Mouse (Mus musculus) embryonic facial prominence, embryonic 10.5 days (tissue): ENCODE data around the gene Nuak2. TPM values are rescaled to one million over a fixed set of nuclear protein-coding genes. Genes with fewer than 3 reads are reported as not detected.

Experiments
- DNase-seq: peaks from one replicate; pipeline ENCODE4 v3.0.0-alpha.2; 2017; ENCODE audit warnings: low spot score
- H3K27ac ChIP-seq: fragments of 300-500 bp; sonication (generic); replicated peaks from 2 replicates; pipeline ENCODE4 v1.5.1; 2016; ENCODE audit warnings: mild to moderate bottlenecking
- H3K27me3 ChIP-seq: fragments of 300-500 bp; sonication (generic); replicated peaks from 2 replicates; pipeline ENCODE4 v1.6.1; 2016; ENCODE audit warnings: low read depth, mild to moderate bottlenecking; ENCODE audit not compliant: poor library complexity, severe bottlenecking
- H3K36me3 ChIP-seq: fragments of 300-500 bp; sonication (generic); replicated peaks from 2 replicates; pipeline ENCODE4 v1.6.1; 2016; ENCODE audit warnings: mild to moderate bottlenecking, moderate library complexity
- H3K4me1 ChIP-seq: fragments of 300-500 bp; sonication (generic); 2 replicates; pipeline ENCODE4 v1.6.1; 2016
- H3K4me3 ChIP-seq: fragments of 300-500 bp; sonication (generic); 2 replicates; pipeline ENCODE4 v1.5.1; 2016; ENCODE audit warnings: mild to moderate bottlenecking, moderate library complexity
- H3K9me3 ChIP-seq: fragments of 300-500 bp; sonication (generic); 2 replicates; pipeline ENCODE4 v1.6.1; 2016; ENCODE audit warnings: mild to moderate bottlenecking
- WGBS: fragments of 180-500 bp; shearing (Covaris S2); methylation state at CpG from one replicate; pipeline ENCODE4 v1.1.7; 2016; 5-methylcytosine and 5-hydroxymethylcytosine counted together
- polyA plus RNA-seq: library from polyadenylated mRNA; unstranded; fragments of >200 nt; fragmentation: Nextera tagmentation; extraction: Ambion mirVana; gene quantifications from 2 replicates; pipeline ENCODE4 v1.2.1, GENCODE M21; 2016

The Nuak2 gene
- polyA plus RNA-seq, 1 experiment from 2014 or later: 12.6 TPM

DNA sequence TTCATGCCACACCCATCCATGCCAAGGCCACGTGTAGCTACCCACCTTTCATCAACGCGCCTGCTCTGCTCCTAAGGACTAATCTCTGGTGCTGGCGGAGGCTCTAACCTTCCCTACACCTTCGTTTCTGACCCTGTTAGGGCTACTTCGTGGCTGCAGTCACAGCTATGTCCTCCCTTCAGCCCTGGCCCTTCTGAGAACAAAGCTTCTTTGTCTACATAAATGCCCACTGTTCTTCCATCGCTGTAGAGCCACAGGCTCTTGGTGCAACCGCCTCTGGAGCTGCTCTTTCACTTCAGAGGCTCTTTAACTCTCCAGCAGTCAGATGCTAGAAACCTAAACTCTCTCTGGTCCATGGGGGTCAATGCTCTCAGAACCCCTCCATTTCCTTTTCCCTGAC lies 50.3 kb downstream of the Nuak2 start:
- peaks cover 77% of the 10 kb centered on the region for H3K36me3 ChIP-seq
- peak overlapping the region; percentile 28; the same call in 1 of the 2 replicates for H3K4me3 ChIP-seq
- no peaks in the 10 kb centered on the region for H3K9me3 ChIP-seq
- H3K4me1 ChIP-seq: peaks cover 27% of the 10 kb centered on the region
- no peak overlapping the region; the same call in 1 of the 2 replicates for H3K27ac ChIP-seq
- no peak for DNase-seq
- WGBS: 53% methylated on average over 8 of the region's 8 CpGs
- H3K27me3 ChIP-seq: no peaks in the 10 kb centered on the region

DNA sequence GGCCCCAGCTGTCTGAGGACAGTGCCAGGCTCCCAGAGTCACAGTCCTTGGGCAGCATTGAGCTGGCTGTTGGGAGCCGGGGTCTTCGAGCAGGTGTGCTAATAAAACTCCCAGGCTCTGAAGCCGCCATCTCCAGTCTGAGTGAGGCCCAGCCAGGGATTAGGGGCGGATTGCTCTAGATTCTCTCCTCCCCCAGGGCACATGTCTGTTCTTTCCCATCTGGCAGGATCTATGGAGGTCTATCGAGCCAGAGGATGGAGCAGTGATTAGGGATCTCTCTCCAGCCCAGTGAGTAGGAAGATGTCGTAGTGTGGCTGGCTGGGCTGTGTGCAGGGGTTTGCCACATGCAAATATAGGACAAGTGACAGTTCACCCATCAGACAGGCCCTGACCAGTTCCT lies 51.0 kb downstream of the Nuak2 start:
- peaks cover 73% of the 10 kb centered on the region for H3K36me3 ChIP-seq
- H3K27me3 ChIP-seq: no peaks in the 10 kb centered on the region
- WGBS: 77% methylated on average over 6 of the region's 6 CpGs
- H3K4me1 ChIP-seq: peaks cover 34% of the 10 kb centered on the region
- peak overlapping the region; percentile 28; the same call in 1 of the 2 replicates for H3K4me3 ChIP-seq
- peak overlapping the region; percentile 57; the same call in 1 of the 2 replicates for H3K27ac ChIP-seq
- no peaks in the 10 kb centered on the region for H3K9me3 ChIP-seq
- no peak for DNase-seq

DNA sequence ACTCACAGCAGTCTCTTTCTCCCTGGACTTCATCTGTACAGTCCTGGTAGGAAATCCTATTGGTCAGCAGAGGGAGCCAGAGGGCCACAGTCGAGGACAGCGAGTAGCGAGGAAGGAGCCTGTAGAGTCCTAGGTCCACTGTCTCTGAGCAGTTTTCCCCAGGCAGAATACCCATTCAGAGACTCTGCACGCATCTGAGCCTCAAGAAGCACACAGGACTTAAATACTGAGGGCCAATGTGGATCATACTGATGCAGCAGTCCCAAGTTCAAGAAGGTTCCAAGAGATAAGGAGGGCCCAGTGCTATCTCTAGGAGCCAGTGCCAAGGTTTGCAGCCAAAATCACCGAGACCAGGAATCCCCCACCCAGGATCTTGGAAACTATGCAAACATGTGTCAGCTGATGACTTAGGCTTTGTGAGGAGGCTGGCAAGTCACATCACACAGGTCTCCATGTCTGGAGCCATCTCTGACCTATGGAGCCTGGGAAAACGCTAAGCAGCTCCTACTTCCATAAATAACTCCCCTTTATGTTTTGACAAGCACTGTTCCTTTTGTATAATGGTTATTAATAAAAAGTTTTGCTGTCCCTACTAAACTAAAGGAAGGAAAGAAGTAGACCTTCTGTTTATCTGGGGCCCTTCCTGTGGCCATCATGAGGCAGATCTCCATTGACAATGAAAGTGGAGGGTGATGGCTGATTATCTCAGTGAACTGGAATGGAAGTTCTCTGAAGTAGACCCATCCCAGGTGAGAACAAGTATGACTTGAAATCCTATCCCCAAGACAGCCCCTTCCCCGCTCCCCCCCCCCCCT lies 52.0 kb downstream of the Nuak2 start:
- peaks cover 44% of the 10 kb centered on the region for H3K4me1 ChIP-seq
- no peaks in the 10 kb centered on the region for H3K27me3 ChIP-seq
- peak; percentile 80 for DNase-seq
- peak overlapping the region; percentile 28; the same call in 1 of the 2 replicates for H3K4me3 ChIP-seq
- peak overlapping the region; percentile 57 for H3K27ac ChIP-seq
- WGBS: 37% methylated on average over 7 of the region's 7 CpGs
- no peaks in the 10 kb centered on the region for H3K9me3 ChIP-seq
- peaks cover 70% of the 10 kb centered on the region for H3K36me3 ChIP-seq

DNA sequence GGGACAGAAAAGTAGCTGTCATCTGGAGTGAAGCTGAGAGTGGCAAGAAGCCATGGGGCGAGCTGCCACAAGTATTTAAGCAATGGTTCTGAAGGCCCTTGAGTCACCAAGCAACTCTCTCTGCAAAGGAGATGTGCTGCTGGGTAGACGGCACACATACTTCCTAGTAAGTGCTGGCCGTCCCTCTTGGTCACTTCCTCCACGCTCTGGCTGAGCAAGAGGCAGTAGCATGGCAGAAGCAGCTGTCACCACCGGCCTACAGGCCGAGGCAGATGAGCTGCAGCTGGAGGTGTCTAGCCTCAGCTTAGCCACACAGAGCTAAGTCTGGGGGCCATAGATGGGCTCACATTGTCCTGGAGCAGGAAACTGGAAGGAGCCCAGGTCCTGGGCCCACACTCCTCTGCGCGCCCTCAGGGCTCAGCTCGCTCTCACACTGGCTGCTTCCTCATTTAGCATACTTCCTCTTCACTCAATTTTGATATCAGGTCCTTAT lies 54.8 kb downstream of the Nuak2 start:
- peaks cover 72% of the 10 kb centered on the region for H3K4me1 ChIP-seq
- no peaks in the 10 kb centered on the region for H3K9me3 ChIP-seq
- H3K4me3 ChIP-seq: no peak overlapping the region
- no peaks in the 10 kb centered on the region for H3K27me3 ChIP-seq
- WGBS: 66% methylated on average over 9 of the region's 9 CpGs
- H3K36me3 ChIP-seq: peaks cover 75% of the 10 kb centered on the region
- no peak for DNase-seq
- H3K27ac ChIP-seq: peak overlapping the region; percentile 44; the same call in 1 of the 2 replicates

DNA sequence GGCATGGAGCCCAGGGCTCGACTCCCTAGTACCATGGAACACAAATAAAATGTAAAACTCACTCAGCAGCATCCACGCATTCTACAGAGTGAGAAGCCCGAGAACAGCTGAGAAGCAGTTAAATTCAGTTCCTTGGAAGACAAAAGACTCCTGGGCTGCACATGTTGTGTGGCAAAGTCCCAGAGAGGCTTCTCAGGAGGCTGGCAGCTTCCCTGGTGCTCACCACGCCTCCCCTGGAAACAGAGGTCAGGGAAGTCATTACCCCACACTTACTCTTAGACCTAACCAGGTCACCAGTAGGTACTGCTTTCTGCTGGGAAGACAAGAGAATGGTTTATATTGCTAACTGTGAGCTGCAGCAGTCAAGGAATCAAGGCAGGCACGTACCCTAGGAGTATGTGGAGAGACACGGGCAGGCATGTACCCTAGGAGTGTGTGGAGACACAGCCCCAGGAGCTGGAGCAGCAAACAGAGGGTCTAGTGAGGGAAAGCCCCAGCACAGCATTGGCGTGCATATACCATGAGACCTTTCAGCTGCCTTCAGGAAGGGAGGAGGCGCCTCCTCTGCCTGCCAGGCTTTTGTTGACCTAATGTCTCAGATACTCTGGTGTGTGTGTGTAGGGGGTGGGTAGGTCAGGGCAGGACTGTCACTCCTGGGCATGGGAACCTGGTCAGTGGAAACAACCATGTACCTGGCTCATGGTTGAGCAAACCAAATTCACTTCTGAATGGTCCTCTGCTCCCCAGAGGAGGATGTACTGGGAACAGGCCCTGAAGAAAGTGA lies 55.6 kb downstream of the Nuak2 start:
- 46% methylated on average over 8 of the region's 8 CpGs for WGBS
- Histone ChIP-seq H3K27ac (peak overlapping the region; percentile 31), H3K4me1 (peaks cover 72% of the 10 kb centered on the region), H3K4me3 (no peak overlapping the region), H3K36me3 (peaks cover 68% of the 10 kb centered on the region), H3K27me3 (no peaks in the 10 kb centered on the region), H3K9me3 (no peaks in the 10 kb centered on the region)
- no peak for DNase-seq

DNA sequence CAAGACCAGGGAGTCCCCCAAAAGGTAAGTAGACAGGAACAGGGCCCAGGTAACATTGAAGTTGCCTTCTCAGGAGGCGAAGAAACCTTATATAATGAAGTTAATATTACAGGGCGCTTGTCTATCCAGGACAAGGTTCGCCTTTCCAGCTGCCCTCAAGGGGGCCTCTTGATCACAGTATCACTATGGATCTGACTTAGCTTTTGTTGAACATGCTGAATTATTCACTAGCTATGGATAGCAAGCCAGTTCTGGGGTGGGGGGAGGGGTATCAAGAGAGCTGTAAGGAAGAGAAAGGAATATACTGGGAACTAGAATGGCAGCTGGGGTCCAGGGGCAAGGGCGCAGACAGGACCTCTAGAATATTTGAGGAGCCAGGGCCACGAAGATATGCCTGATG lies 56.4 kb downstream of the Nuak2 start:
- H3K4me1 ChIP-seq: peaks cover 72% of the 10 kb centered on the region
- H3K27ac ChIP-seq: peak overlapping the region; percentile 41; the same call in 1 of the 2 replicates

DNA sequence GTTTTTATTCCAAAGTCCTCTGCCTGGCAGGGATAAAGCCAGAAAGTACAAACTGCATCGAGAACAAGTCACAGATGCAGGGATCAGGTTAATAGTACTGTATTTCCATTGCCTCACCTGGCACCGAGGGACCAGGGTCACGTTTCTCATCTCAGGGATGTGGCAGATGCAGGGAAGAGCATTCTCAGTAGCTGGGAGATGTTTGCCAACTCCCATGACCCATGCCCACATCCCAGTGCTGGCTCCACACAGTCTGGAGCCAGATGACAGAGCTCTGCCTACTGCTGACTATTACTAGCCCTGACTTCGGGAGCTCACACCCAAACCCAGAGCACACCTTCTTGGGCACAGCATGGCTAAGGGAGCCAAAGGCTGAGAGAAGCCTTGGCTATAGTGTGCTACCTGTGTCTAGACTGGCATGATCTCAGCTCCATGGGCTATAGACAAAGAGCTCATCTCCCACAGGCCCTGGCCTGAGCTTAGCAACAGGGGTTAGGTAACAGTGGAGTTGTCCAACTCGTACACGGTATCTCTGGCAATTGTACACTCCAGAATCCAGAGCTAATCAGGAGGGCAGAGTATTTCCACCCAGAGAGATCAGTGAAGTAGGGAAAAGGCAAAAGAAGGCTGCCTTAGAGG lies 57.1 kb downstream of the Nuak2 start:
- 0 out of 2 replicates have a peak overlapping the region, but pooled peaks have one; percentile 41 for H3K27ac ChIP-seq
- DNase-seq: no peak
- H3K36me3 ChIP-seq: peaks cover 63% of the 10 kb centered on the region
- no peak overlapping the region for H3K4me3 ChIP-seq
- H3K4me1 ChIP-seq: peaks cover 70% of the 10 kb centered on the region
- H3K27me3 ChIP-seq: no peaks in the 10 kb centered on the region
- 89% methylated on average over 6 of the region's 6 CpGs for WGBS
- no peaks in the 10 kb centered on the region for H3K9me3 ChIP-seq

More for the DNA sequence above, 56.4 kb downstream of the Nuak2 start:
- no peak overlapping the region for H3K4me3 ChIP-seq
- WGBS: 84% methylated on average over 5 of the region's 5 CpGs
- H3K36me3 ChIP-seq: peaks cover 61% of the 10 kb centered on the region
- no peaks in the 10 kb centered on the region for H3K27me3 ChIP-seq
- DNase-seq: no peak
- no peaks in the 10 kb centered on the region for H3K9me3 ChIP-seq

DNA sequence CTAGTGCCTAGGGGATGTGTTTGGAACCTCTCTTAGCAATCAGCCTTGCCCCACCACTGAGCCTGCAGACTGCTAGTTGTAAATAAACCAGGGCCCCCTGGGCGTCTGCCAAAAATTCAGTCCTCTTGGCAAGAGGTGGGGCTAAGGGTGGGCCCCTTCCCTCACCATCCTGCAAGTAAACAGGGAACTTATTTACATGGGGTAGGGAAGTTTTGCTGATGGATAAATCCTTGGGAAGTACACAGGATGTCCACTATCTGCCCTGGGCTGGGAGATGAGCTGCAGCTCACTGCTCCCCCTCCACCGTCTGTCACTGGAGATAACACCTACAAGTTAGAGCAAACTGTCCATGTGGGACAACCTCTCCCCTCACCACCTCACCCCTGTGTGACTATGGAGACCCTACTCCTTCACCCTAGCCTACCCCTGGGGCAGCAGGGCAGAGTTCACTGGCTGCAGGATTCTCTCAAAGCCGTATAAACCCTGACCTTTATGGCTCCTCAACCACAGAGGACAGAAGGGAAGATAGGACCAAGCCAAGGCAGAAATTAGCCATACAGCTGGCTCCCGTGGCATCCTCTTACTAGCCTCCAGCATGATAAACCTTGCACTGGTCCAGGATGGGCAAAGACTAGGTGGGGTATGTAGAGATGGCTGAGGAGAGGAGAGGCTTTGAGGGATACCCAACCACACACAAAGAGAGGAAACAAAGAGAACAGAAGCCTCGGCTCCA lies 58.4 kb downstream of the Nuak2 start:
- Histone ChIP-seq H3K27me3 (no peaks in the 10 kb centered on the region), H3K4me1 (peaks cover 70% of the 10 kb centered on the region), H3K27ac (peak overlapping the region; percentile 70), H3K36me3 (peaks cover 72% of the 10 kb centered on the region), H3K9me3 (no peaks in the 10 kb centered on the region), H3K4me3 (no peak overlapping the region)
- no peak for DNase-seq
- WGBS: 43% methylated on average over 5 of the region's 5 CpGs

DNA sequence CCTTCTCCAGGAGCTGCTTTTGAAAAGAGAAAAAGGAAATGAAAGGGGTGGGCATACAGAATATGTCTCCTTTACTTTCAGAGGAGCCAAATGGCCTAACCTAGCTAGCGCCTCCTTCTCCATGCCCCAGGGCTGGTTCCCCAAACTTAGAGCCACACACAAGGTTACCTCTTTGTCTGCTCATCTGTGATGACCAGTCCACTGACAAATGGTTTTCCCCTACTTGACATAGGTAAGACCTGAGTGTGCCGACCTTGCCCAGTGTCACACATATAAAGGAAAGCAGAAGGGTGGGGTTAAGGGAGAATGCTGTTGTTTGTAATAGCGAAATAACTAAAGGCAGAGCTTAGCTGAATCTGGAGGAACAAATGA lies 58.9 kb downstream of the Nuak2 start:
- Histone ChIP-seq H3K27me3 (no peaks in the 10 kb centered on the region), H3K9me3 (no peaks in the 10 kb centered on the region), H3K36me3 (peaks cover 73% of the 10 kb centered on the region), H3K4me1 (peaks cover 70% of the 10 kb centered on the region), H3K27ac (peak overlapping the region; percentile 70), H3K4me3 (no peak overlapping the region)
- no peak for DNase-seq
- WGBS: 68% methylated on average over 3 of the region's 3 CpGs

DNA sequence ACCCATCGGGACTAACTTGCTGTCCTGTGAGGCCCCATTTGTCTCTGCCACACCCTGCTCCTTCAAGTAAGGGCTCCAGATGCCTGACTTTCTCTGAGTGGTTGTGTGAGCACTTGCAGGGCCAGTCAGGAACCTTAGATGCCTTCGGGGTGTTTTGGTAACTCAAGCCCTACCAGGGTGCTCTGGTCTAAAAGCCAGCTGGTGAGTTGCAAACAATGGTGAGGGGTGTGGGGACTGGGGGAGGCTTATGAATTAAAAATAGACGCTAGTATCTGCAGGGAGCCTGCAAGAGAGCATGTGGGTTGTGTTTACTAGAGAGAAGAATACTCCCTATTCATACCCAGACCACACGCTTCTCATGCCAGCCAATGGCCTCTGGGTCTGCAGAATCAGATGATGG lies 59.3 kb downstream of the Nuak2 start:
- Histone ChIP-seq H3K4me3 (no peak overlapping the region), H3K9me3 (no peaks in the 10 kb centered on the region), H3K4me1 (peaks cover 70% of the 10 kb centered on the region), H3K27me3 (no peaks in the 10 kb centered on the region), H3K27ac (peak overlapping the region; percentile 70; the same call in 1 of the 2 replicates), H3K36me3 (peaks cover 73% of the 10 kb centered on the region)
- peak; percentile 46 for DNase-seq
- 32% methylated on average over 4 of the region's 4 CpGs for WGBS

DNA sequence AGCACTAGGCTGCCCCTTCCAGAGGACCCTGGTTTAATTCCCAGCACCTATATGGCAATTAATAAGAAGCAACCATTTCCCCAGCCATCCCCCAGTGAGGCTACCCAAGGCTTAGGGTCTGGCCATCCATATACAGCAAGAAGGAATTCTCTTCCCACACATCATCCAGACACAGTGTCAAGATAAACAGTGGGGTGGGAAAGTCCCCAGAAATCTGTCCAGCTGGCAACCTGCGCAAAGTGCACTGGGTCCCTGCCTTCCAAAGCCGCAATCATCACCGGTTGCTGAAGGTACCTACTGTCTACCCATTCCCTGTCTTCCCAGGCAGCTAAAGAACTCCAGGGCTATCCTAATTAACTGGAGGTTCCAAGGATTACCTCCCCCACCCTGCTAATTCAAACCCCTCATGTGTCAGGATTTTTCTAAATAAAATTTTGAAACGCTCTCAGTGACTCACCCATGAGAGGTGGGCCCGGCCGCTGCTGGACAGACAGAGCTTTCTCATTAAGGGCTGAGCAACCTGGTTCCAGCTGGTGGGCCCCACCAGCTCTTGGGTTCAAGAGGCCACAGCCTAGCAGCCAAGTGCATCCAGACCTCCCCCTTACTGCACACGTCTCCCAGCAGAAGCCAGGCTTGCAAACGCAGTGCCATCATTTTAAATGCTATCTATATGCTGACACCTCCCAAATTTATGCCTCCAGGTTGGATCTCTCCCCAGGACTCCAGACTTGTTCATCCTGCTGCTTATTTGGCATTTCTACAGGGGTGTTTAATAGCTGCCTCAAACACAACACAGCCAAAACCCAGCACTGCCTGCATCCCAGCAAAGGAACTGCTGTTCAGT lies 60.5 kb downstream of the Nuak2 start:
- Histone ChIP-seq H3K4me1 (peaks cover 62% of the 10 kb centered on the region), H3K9me3 (no peaks in the 10 kb centered on the region), H3K27ac (0 out of 2 replicates have a peak overlapping the region, but pooled peaks have one; percentile 21), H3K27me3 (no peaks in the 10 kb centered on the region), H3K4me3 (no peak overlapping the region), H3K36me3 (peaks cover 70% of the 10 kb centered on the region)
- 65% methylated on average over 8 of the region's 8 CpGs for WGBS
- DNase-seq: peak; percentile 39
